Mouse (Mus musculus) lung, postnatal 0 days (tissue): Measurements from ENCODE around the gene Acbd4.

ENCODE experiments used
- CTCF ChIP-seq: IDR thresholded peaks from 2 replicates; pipeline ENCODE4 v1.5.1; 2016; ENCODE audit warnings: antibody characterized with exemption, mild to moderate bottlenecking
- EP300 ChIP-seq: IDR thresholded peaks from 2 replicates; pipeline ENCODE4 v1.6.1; 2016; ENCODE audit warnings: antibody characterized with exemption, mild to moderate bottlenecking, control low read depth

- TF ChIP-seq CTCF (no peak), EP300 (no peak)
Observed at GRCm38 (mm10) chr11:103093306-103093705, 8.2 kb upstream of the Acbd4 start.
